Mouse (Mus musculus): ENCODE data around the gene Gclc. TPM values are rescaled to one million over a fixed set of nuclear protein-coding genes. Genes with fewer than 3 reads are reported as not detected.

Gene Gclc
- polyA plus RNA-seq, 1 experiment = 12.9 TPM

DNA sequence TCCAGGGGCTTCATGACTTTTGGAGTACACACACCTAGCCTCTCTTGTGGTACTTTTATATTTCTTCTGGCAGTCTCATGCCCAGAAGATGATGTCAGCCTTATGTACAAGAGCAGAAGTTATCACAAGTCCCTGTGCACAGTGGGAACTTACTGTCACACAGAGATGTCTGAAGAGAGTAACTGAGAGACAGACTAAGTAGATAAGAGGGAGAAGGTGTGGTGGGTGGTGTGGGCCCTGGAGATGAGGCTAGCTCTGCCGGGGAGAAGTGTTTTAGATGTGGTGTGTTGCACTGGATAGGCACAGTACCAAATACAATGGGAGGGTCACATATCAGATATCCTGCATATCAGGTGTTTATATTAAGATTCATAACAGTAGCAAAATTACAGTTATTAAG lies 3.0 kb downstream of the Gclc start:
- Histone ChIP-seq H3K4me3 (ENCODE audit: control insufficient read depth, low read depth, low read length) (no peak overlapping the region), H3K27me3 (ENCODE audit: control insufficient read depth, insufficient read depth, low read length) (no peaks in the 10 kb centered on the region), H3K36me3 (ENCODE audit: control insufficient read depth, insufficient read depth, low read length) (no peaks in the 10 kb centered on the region), H3K27ac (ENCODE audit: control insufficient read depth, insufficient read depth, low read depth, low read length) (no peak overlapping the region), H3K4me1 (ENCODE audit: control insufficient read depth, insufficient read depth, low read length) (peaks cover 8% of the 10 kb centered on the region)
- TF ChIP-seq POLR2A (IDR thresholded peaks at IDR 0.05; ENCODE audit: control insufficient read depth, low read depth, low read length) (no peak), CTCF (IDR thresholded peaks at IDR 0.05; ENCODE audit: control insufficient read depth, insufficient read depth, insufficient replicate concordance, low read depth, low read length) (no peak)

DNA sequence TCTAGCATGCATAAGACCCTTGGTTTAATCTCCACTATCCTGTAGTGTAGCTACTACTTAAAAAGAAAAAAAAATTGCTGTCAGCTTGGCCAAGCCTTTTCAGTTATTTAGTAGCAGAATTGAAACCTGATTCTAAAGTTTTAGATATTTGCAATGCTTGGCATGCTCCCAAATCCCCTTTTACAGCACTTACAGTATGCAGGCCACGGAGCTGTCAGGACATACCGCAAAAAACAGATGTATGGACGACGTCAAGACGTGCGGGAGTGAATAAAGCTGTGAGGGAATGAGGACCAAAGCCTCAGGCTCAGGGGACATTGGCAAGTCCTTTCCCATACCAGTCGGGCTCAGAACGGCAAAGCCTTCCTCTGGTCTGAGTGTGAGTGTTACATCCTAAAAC lies 4.1 kb downstream of the Gclc start:
- no peaks in the 10 kb centered on the region for H3K27me3 ChIP-seq (ENCODE audit: control insufficient read depth, insufficient read depth, low read length)
- no peak overlapping the region for H3K27ac ChIP-seq (ENCODE audit: control insufficient read depth, insufficient read depth, low read depth, low read length)
- no peaks in the 10 kb centered on the region for H3K36me3 ChIP-seq (ENCODE audit: control insufficient read depth, insufficient read depth, low read length)
- H3K4me1 ChIP-seq (ENCODE audit: control insufficient read depth, insufficient read depth, low read length) = peaks cover 8% of the 10 kb centered on the region
- no peak for TF ChIP-seq CTCF (IDR thresholded peaks at IDR 0.05; ENCODE audit: control insufficient read depth, insufficient read depth, insufficient replicate concordance, low read depth, low read length)
- H3K4me3 ChIP-seq (ENCODE audit: control insufficient read depth, low read depth, low read length) = no peak overlapping the region

DNA sequence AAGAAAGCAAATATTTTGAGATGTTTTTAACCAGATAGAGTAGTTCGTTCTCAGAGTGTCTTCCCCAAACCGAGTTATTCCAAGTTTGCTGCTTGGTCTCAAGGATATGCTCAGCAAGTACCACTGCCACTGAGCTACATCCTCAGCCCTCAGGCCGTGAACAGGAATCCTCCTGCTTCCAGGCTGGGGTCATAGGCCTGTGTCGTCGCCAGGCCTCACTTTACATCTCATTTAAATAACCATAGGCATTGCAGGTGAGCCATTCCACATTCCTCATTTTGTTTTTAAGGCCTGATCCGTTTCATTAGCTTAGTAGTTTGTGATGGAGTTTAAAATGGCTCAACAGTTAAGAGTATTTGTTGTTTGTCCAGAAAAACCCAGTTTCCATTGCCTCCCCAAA lies 4.8 kb downstream of the Gclc start:
- H3K4me3 ChIP-seq (ENCODE audit: control insufficient read depth, low read depth, low read length) = no peak overlapping the region
- no peaks in the 10 kb centered on the region for H3K36me3 ChIP-seq (ENCODE audit: control insufficient read depth, insufficient read depth, low read length)
- peaks cover 5% of the 10 kb centered on the region; the same call in 1 of the 2 replicates for H3K4me1 ChIP-seq (ENCODE audit: control insufficient read depth, insufficient read depth, low read length)
- H3K27me3 ChIP-seq (ENCODE audit: control insufficient read depth, insufficient read depth, low read length) = no peaks in the 10 kb centered on the region
- TF ChIP-seq CTCF (IDR thresholded peaks at IDR 0.05; ENCODE audit: control insufficient read depth, insufficient read depth, insufficient replicate concordance, low read depth, low read length) (no peak), POLR2A (IDR thresholded peaks at IDR 0.05; ENCODE audit: control insufficient read depth, low read depth, low read length) (no peak)
- H3K27ac ChIP-seq (ENCODE audit: control insufficient read depth, insufficient read depth, low read depth, low read length) = no peak overlapping the region

DNA sequence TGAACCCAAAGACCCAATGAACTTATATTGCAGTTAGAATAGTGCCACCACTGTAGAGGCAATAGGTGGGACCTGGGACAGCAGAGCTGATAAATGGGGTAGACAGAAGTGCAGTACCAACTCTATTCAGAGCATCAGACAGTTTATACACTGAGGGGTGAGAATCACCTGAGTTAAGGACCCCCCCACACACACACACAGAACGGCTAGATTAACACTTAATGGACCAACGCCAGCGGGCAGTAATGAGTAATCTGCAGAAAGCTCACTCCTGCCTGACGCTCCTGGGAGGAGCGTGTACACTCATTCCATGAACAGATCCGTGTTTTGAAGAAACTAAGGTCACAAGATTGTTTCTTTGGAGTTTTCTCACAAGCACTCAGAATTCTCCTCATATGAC lies 5.4 kb downstream of the Gclc start:
- Histone ChIP-seq H3K4me1 (ENCODE audit: control insufficient read depth, insufficient read depth, low read length) (peaks cover 5% of the 10 kb centered on the region; the same call in 1 of the 2 replicates), H3K27me3 (ENCODE audit: control insufficient read depth, insufficient read depth, low read length) (no peaks in the 10 kb centered on the region), H3K4me3 (ENCODE audit: control insufficient read depth, low read depth, low read length) (no peak overlapping the region), H3K27ac (ENCODE audit: control insufficient read depth, insufficient read depth, low read depth, low read length) (no peak overlapping the region), H3K36me3 (ENCODE audit: control insufficient read depth, insufficient read depth, low read length) (peaks cover 1% of the 10 kb centered on the region; the same call in 1 of the 2 replicates)
- no peak for TF ChIP-seq POLR2A (IDR thresholded peaks at IDR 0.05; ENCODE audit: control insufficient read depth, low read depth, low read length)
- no peak for TF ChIP-seq CTCF (IDR thresholded peaks at IDR 0.05; ENCODE audit: control insufficient read depth, insufficient read depth, insufficient replicate concordance, low read depth, low read length)

DNA sequence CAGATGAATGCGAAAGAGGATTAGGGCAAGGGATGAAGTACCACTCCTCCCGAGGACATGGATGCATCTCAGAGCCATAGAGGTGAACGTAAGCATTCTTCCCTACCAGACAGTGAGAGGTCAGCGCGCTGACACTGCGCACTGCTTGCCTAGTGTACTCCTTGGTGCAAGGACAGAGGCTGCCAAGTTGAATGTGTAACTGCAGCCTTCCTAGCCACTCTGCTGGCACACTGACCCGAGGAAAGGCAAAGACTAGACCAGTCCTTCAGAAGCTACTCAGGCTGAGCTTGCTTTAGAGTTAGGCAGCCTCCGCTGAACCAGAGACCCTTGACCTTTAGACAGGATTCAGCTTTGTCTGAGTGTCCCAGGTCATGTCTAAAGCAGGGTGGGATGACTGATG lies 11.9 kb downstream of the Gclc start:
- no peak overlapping the region for H3K4me3 ChIP-seq (ENCODE audit: control insufficient read depth, low read depth, low read length)
- TF ChIP-seq POLR2A (IDR thresholded peaks at IDR 0.05; ENCODE audit: control insufficient read depth, low read depth, low read length) = no peak
- no peak for TF ChIP-seq CTCF (IDR thresholded peaks at IDR 0.05; ENCODE audit: control insufficient read depth, insufficient read depth, insufficient replicate concordance, low read depth, low read length)

DNA sequence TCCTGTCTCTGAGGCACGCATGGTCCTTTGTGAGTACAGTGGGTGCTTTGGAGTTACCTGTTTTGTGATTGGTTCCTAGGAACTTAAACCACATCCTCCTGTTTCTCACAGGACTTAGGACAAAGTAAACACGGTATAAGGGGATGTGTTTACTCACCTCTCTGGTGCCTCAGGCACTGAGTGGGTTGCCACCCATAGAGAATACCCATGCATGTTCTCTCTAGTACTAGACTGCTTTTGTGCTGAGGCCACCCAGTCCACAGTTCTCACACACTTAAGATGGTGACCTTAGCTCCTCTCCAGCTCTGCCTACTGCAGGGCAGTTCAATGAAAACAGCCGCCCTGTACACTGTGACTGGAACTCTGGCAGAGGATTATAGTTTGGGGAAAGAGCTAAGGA lies 12.4 kb downstream of the Gclc start:
- H3K36me3 ChIP-seq (ENCODE audit: control insufficient read depth, insufficient read depth, low read length) = peaks cover 1% of the 10 kb centered on the region
- TF ChIP-seq CTCF (IDR thresholded peaks at IDR 0.05; ENCODE audit: control insufficient read depth, insufficient read depth, insufficient replicate concordance, low read depth, low read length) (no peak), POLR2A (IDR thresholded peaks at IDR 0.05; ENCODE audit: control insufficient read depth, low read depth, low read length) (no peak)
- H3K27me3 ChIP-seq (ENCODE audit: control insufficient read depth, insufficient read depth, low read length) = no peaks in the 10 kb centered on the region
- H3K4me3 ChIP-seq (ENCODE audit: control insufficient read depth, low read depth, low read length) = no peak overlapping the region
- H3K4me1 ChIP-seq (ENCODE audit: control insufficient read depth, insufficient read depth, low read length) = no peaks in the 10 kb centered on the region
- no peak overlapping the region for H3K27ac ChIP-seq (ENCODE audit: control insufficient read depth, insufficient read depth, low read depth, low read length)

More for the DNA sequence above, 11.9 kb downstream of the Gclc start:
- Histone ChIP-seq H3K4me1 (ENCODE audit: control insufficient read depth, insufficient read depth, low read length) (no peaks in the 10 kb centered on the region), H3K27me3 (ENCODE audit: control insufficient read depth, insufficient read depth, low read length) (no peaks in the 10 kb centered on the region), H3K27ac (ENCODE audit: control insufficient read depth, insufficient read depth, low read depth, low read length) (no peak overlapping the region), H3K36me3 (ENCODE audit: control insufficient read depth, insufficient read depth, low read length) (peaks cover 1% of the 10 kb centered on the region)

DNA sequence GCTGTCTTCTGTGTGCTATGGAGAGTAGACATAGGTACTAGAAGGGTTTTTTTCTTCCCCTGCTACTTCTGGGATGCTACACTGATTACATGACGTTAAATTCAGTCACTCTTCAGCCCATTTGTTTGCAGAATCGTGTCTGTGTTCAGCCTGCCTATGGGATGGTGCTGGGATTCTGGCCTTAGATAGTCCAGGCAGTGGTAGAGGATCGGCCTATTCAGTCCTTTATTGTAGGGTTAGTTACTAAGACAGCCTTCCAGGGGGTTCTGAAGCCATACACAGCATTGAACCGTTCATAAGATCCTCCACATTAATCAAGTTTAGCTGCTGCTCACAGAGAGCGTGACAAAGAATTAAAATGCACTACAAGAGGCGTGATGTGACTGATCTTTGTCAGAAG lies 16.6 kb downstream of the Gclc start:
- TF ChIP-seq CTCF (IDR thresholded peaks at IDR 0.05; ENCODE audit: control insufficient read depth, insufficient read depth, insufficient replicate concordance, low read depth, low read length) (no peak), POLR2A (IDR thresholded peaks at IDR 0.05; ENCODE audit: control insufficient read depth, low read depth, low read length) (no peak)
- H3K27ac ChIP-seq (ENCODE audit: control insufficient read depth, insufficient read depth, low read depth, low read length) = no peak overlapping the region
- H3K4me1 ChIP-seq (ENCODE audit: control insufficient read depth, insufficient read depth, low read length) = no peaks in the 10 kb centered on the region
- H3K27me3 ChIP-seq (ENCODE audit: control insufficient read depth, insufficient read depth, low read length) = no peaks in the 10 kb centered on the region
- H3K36me3 ChIP-seq (ENCODE audit: control insufficient read depth, insufficient read depth, low read length) = no peaks in the 10 kb centered on the region; the same call in 1 of the 2 replicates
- no peak overlapping the region for H3K4me3 ChIP-seq (ENCODE audit: control insufficient read depth, low read depth, low read length)

DNA sequence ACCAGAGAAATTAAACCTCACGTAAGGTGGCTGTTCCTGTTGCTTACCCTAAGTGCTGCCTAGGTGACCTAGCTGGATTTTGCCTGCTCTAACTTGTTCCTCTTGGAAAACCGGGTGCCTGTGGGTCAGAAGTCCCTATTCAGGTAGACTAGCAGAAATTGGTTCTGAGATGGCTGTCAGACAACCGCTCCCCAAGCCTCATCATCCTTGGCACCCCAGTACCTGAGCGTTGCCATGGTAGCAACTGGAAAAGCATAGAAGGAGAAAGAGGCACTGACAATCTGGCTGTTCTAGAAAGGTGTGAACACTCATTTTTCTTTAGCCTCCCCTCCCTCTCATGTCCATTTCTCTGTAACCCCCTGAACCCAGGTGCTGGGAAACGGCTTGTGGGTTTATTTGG lies 17.0 kb downstream of the Gclc start:
- no peak overlapping the region for H3K27ac ChIP-seq (ENCODE audit: control insufficient read depth, insufficient read depth, low read depth, low read length)
- TF ChIP-seq CTCF (IDR thresholded peaks at IDR 0.05; ENCODE audit: control insufficient read depth, insufficient read depth, insufficient replicate concordance, low read depth, low read length) (no peak), POLR2A (IDR thresholded peaks at IDR 0.05; ENCODE audit: control insufficient read depth, low read depth, low read length) (no peak)

More for the DNA sequence above, 17.0 kb downstream of the Gclc start:
- no peaks in the 10 kb centered on the region for H3K4me1 ChIP-seq (ENCODE audit: control insufficient read depth, insufficient read depth, low read length)
- peaks cover 1% of the 10 kb centered on the region; the same call in 1 of the 2 replicates for H3K36me3 ChIP-seq (ENCODE audit: control insufficient read depth, insufficient read depth, low read length)
- H3K4me3 ChIP-seq (ENCODE audit: control insufficient read depth, low read depth, low read length) = no peak overlapping the region
- no peaks in the 10 kb centered on the region for H3K27me3 ChIP-seq (ENCODE audit: control insufficient read depth, insufficient read depth, low read length)

Data from testis, adult 2 months (tissue).